Mouse (Mus musculus) embryonic facial prominence, embryonic 14.5 days (tissue): ENCODE data around the gene Gm9857. TPM values are rescaled to one million over a fixed set of nuclear protein-coding genes. Genes with fewer than 3 reads are reported as not detected.
A peak's percentile ranks its signal among the peaks of the same experiment; 100 is the strongest.

Source experiments
- ATAC-seq: fragments of 200-750 bp; cut with Nextera tagmentation; 2 replicates; pipeline ENCODE4 v1.8.0; 2017; ENCODE audit warnings: low read depth, moderate number of reproducible peaks, moderate TSS enrichment
- DNase-seq: peaks from one replicate; pipeline ENCODE4 v3.0.0-alpha.2; 2015; ENCODE audit warnings: low spot score
- H3K27ac ChIP-seq: fragments of 300-500 bp; sonication (generic); replicated peaks from 2 replicates; pipeline ENCODE4 v1.5.1; 2014; ENCODE audit warnings: low read depth, mild to moderate bottlenecking, low read length, moderate library complexity
- H3K27me3 ChIP-seq: fragments of 300-500 bp; sonication (generic); replicated peaks from 2 replicates; pipeline ENCODE4 v1.6.1; 2014; ENCODE audit warnings: low read length; ENCODE audit not compliant: control insufficient read depth, insufficient read depth
- H3K36me3 ChIP-seq: fragments of 300-500 bp; sonication (generic); 2 replicates; pipeline ENCODE4 v1.6.1; 2014; ENCODE audit warnings: low read length, mixed read lengths; ENCODE audit not compliant: control insufficient read depth, insufficient read depth
- H3K4me1 ChIP-seq: fragments of 300-500 bp; sonication (generic); 2 replicates; pipeline ENCODE4 v1.6.1; 2014; ENCODE audit warnings: antibody characterized with exemption, low read length; ENCODE audit not compliant: control insufficient read depth, insufficient read depth
- H3K4me2 ChIP-seq: fragments of 300-500 bp; sonication (generic); 2 replicates; pipeline ENCODE4 v1.6.1; 2014; ENCODE audit warnings: low read depth, mild to moderate bottlenecking, low read length, moderate library complexity, mixed read lengths
- H3K4me3 ChIP-seq: fragments of 300-500 bp; sonication (generic); 2 replicates; pipeline ENCODE4 v1.5.1; 2014; ENCODE audit warnings: low read depth, mild to moderate bottlenecking, low read length
- H3K9ac ChIP-seq: fragments of 300-500 bp; sonication (generic); 2 replicates; pipeline ENCODE4 v1.6.1; 2014; ENCODE audit warnings: low read depth, mild to moderate bottlenecking, low read length, moderate library complexity, mixed read lengths
- H3K9me3 ChIP-seq: fragments of 300-500 bp; sonication (generic); 2 replicates; pipeline ENCODE4 v1.6.1; 2016; ENCODE audit warnings: low read length; ENCODE audit not compliant: control insufficient read depth
- WGBS: fragments of 180-500 bp; shearing (Covaris S2); extraction: QIAGEN DNeasy Blood & Tissue Kit; methylation state at CpG from one replicate; pipeline ENCODE4 v1.1.7; 2014; 5-methylcytosine and 5-hydroxymethylcytosine counted together
- polyA plus RNA-seq: library from polyadenylated mRNA; unstranded; fragments of >200 nt; fragmentation: Nextera tagmentation; extraction: Ambion mirVana; gene quantifications from 2 replicates; pipeline ENCODE4 v1.2.1, GENCODE M21; 2014

Gm9857 gene
- not detected in 2 replicates for polyA plus RNA-seq

DNA sequence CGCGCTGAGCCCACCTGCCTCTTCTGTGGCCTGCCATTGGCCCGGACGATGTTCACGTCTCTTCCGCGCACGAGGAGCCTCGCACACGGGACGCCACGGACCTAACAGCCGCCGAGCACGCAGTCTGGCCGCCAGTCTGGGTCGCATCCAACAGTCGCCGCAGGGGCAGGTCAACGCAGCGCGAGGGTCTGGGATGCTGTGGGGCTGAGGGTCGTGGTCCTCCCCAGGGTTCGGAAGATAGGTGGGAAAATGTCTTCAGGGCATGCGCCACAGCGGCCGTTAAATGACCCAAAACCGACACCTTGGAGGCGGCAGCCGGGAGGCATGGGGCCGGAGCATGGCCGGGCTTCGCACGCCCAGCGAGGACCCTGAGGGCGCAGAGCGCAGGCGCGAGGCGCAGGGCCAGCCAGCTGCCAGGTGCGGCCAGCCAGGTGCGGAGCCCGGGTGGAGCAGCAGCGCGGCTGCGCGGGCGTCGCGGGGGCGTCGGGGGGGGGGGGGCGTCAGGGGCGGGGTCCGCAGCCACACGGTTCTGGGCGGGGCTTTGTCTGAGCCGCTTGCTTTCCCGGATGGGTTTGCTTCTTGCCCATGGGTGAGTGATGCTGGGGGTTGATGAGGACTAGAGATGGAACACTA is at the start of gene Gm9857:
Gene Gm9857, minus strand, starts transcription at position 445 of the 633 bp plus-strand sequence.
- ATAC-seq, result peak; percentile 85
- Histone ChIP-seq H3K9ac (peak within 1 kb of the TSS; percentile 46), H3K4me2 (peak within 1 kb of the TSS; percentile 61), H3K36me3 (no peaks in the 10 kb centered on the region), H3K4me3 (peak within 1 kb of the TSS; percentile 35), H3K27ac (no peak within 1 kb of the TSS), H3K9me3 (no peaks in the 10 kb centered on the region), H3K4me1 (no peaks in the 10 kb centered on the region), H3K27me3 (no peaks in the 10 kb centered on the region)
- 68% methylated on average over 33 of the region's 59 CpGs for WGBS
- peak; percentile 31 for DNase-seq

DNA sequence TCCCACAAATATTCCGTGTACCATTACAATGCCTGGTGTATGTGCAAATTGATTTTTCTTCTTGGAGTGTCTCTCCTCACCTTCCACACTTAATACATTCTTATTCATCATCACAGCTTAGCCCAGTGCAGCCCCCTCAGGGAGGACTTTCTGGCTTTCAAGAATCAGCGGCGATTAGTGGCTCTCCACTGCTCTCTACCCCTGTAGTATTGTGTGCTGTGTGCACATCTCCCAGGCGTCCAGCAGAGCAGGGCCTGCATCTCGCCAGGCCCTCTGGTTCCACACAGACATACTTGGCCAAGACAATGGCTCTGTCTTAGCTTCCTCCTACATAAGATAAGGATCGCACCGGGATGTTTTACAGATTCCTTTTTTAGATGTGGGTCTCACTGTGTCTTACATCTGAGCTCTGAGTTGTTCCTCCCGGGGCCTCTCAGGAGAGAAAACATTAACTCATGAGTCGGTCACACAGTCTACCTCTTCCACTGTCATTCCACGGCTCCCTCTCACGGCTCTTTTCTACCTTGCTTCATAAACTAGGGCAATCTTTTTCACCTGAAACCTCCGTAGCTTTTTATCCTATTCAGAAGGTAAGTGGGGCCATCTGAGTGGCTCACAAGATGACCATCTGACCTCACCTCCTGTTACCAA is 46.9 kb upstream of the Gm9857 start:
- Histone ChIP-seq H3K4me3 (no peak overlapping the region), H3K4me1 (no peaks in the 10 kb centered on the region), H3K36me3 (peaks cover 48% of the 10 kb centered on the region), H3K4me2 (no peak overlapping the region), H3K9ac (no peak overlapping the region), H3K27me3 (no peaks in the 10 kb centered on the region), H3K9me3 (no peaks in the 10 kb centered on the region), H3K27ac (no peak overlapping the region)
- DNase-seq (no peak), ATAC-seq (no peak)
- WGBS, result 76% methylated on average over 12 of the region's 12 CpGs

- no peak overlapping the region for H3K4me2 ChIP-seq
- H3K27ac ChIP-seq, result no peak overlapping the region
- ATAC-seq (no peak), DNase-seq (no peak)
- peaks cover 43% of the 10 kb centered on the region for H3K36me3 ChIP-seq
- no peak overlapping the region for H3K4me3 ChIP-seq
- H3K9ac ChIP-seq, result no peak overlapping the region
- H3K4me1 ChIP-seq, result no peaks in the 10 kb centered on the region
- 67% methylated on average over 1 of the region's 1 CpGs for WGBS
- no peaks in the 10 kb centered on the region for H3K9me3 ChIP-seq
- no peaks in the 10 kb centered on the region for H3K27me3 ChIP-seq
Observed at GRCm38 (mm10) chr3:108986534-108986933, 46.3 kb upstream of the Gm9857 start.

GRCm38 (mm10) chr3:108983989-108984388 is 43.7 kb upstream of the Gm9857 start:
- no peak overlapping the region for H3K9ac ChIP-seq
- H3K4me3 ChIP-seq, result no peak overlapping the region
- ATAC-seq (no peak), DNase-seq (no peak)
- H3K36me3 ChIP-seq, result peaks cover 42% of the 10 kb centered on the region
- no peaks in the 10 kb centered on the region for H3K9me3 ChIP-seq
- no peak overlapping the region for H3K4me2 ChIP-seq
- H3K27ac ChIP-seq, result no peak overlapping the region
- no peaks in the 10 kb centered on the region for H3K4me1 ChIP-seq
- WGBS, result 71% methylated on average over 5 of the region's 5 CpGs
- no peaks in the 10 kb centered on the region for H3K27me3 ChIP-seq

DNA sequence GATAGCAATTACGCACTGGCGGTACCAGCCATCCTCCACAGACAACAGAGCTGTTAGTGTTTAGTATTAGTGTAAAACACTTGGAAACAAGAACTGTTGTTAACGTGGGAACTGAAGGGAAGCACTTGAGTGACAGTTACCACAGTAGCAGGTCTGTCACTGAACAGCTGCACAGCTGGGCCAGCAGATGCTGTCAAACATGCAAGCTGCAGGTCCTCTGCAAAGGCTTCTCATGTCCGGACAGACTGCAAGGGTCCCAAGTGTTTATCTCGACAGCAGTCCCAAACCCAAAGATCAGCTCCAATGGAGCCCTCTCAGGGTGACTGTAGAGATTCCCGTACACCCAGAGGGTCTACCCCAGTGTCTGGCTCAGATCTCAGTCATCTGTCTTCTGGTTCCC is 41.7 kb upstream of the Gm9857 start:
- 83% methylated on average over 6 of the region's 6 CpGs for WGBS
- Histone ChIP-seq H3K4me1 (no peaks in the 10 kb centered on the region), H3K27ac (no peak overlapping the region), H3K27me3 (no peaks in the 10 kb centered on the region), H3K4me3 (no peak overlapping the region), H3K9me3 (no peaks in the 10 kb centered on the region), H3K4me2 (no peak overlapping the region), H3K36me3 (peaks cover 61% of the 10 kb centered on the region), H3K9ac (no peak overlapping the region)
- no peak for DNase-seq
- ATAC-seq, result no peak

DNA sequence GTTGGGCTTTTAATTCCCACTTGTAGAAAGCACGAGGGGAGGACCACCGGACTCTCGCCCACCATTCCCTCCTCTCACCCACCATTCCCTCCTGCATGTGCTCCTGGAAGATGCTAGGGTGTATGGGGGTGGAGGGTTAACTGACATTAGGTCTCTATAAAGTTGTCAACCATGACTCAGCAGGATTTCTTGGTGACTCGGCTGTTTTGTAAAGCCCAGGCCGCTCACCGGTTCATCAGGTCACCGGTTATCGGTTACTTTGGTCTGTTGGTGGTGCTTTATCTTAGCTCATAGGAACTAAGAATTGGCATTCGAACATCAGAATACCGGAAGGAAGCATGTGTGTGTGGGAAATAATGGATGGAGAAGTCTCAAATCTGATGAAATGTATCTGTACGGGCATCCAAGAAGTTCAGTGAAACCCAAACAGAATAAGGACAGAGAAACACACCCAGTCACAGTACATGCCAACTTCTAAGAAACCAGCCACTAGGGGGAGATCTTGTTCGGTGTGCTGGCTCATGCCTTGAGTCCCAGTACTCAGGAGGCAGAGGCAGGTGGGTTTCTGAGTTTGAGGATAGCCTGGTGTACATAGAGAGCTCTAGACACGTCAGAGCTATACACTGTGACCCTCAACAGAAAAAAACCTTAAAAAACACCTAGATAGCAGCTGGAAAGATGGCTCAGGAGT is 37.2 kb upstream of the Gm9857 start:
- Histone ChIP-seq H3K27ac (no peak overlapping the region), H3K27me3 (no peaks in the 10 kb centered on the region), H3K4me2 (no peak overlapping the region), H3K36me3 (peaks cover 58% of the 10 kb centered on the region), H3K4me1 (no peaks in the 10 kb centered on the region), H3K9ac (no peak overlapping the region), H3K4me3 (no peak overlapping the region), H3K9me3 (no peaks in the 10 kb centered on the region)
- 94% methylated on average over 13 of the region's 13 CpGs for WGBS
- no peak for DNase-seq
- ATAC-seq, result no peak

- Histone ChIP-seq H3K4me2 (no peak overlapping the region), H3K36me3 (peaks cover 46% of the 10 kb centered on the region), H3K9ac (no peak overlapping the region), H3K4me1 (no peaks in the 10 kb centered on the region), H3K27me3 (no peaks in the 10 kb centered on the region), H3K4me3 (no peak overlapping the region), H3K27ac (no peak overlapping the region), H3K9me3 (no peaks in the 10 kb centered on the region)
- ATAC-seq (no peak), DNase-seq (no peak)
- 87% methylated on average over 15 of the region's 15 CpGs for WGBS
Observed at GRCm38 (mm10) chr3:108974920-108975485, 34.8 kb upstream of the Gm9857 start.

DNA sequence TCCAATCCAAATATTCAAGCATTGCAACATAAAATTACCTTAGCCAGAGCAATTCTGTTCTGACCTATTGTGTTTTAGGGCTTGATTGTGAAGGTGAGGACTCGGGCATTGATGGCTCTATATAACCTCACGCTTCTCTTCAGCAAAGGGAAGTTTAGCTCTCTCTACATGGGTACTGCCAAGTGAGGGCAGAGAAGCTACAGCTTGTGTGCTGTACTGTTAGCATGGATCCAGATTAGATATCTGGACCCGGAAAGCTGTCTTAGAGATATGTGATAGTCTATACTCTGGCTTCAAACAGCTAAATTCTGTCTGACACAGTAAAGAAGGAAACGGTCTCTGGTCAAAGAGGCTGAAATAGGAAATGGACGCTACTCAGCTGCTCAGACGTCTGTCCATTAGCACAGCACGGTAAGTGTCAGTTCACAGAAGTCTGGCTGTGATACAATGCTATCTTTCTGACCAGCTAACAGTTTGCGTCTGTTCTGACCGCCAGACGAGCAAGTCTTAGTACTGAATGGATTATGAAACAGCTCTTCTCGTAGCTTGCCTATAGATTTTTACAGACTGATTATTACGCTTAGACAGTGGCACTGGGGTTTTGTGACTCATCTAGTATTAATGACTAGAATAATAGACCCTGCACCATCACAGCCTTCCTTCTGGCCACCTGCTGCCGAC is 33.9 kb upstream of the Gm9857 start:
- H3K36me3 ChIP-seq, result peaks cover 37% of the 10 kb centered on the region
- H3K4me1 ChIP-seq, result no peaks in the 10 kb centered on the region
- 85% methylated on average over 13 of the region's 13 CpGs for WGBS
- no peaks in the 10 kb centered on the region for H3K27me3 ChIP-seq
- no peak for DNase-seq
- no peaks in the 10 kb centered on the region for H3K9me3 ChIP-seq
- no peak for ATAC-seq
- no peak overlapping the region for H3K4me2 ChIP-seq
- no peak overlapping the region for H3K27ac ChIP-seq
- H3K9ac ChIP-seq, result no peak overlapping the region
- H3K4me3 ChIP-seq, result no peak overlapping the region
